Mouse (Mus musculus): ENCODE data around the gene Zfp219.

DNA sequence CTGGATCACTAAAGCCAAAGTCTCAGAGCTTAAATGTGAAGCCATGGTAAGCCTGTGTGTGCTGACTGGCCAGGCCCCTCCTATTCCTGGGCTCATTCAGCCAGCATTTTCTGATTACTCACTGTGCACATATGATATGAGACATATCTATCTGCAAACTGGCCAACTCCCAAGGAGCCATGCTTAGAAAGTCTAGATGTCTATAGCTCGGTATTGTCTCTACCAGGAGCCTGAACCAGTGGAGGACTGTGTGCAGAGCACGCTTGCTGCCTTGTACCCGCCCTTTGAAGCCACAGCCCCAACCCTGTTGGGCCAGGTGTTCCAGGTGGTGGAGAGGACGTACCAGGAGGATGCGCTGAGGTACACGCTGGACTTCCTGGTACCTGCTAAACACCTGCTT is 33.4 kb downstream of the Zfp219 start:
- TF ChIP-seq CTCF (IDR thresholded peaks at IDR 0.05; ENCODE audit: borderline replicate concordance, control insufficient read depth, extremely low read depth, insufficient read depth, low read length, poor library complexity) (no peak), POLR2A (IDR thresholded peaks at IDR 0.05; ENCODE audit: control insufficient read depth, extremely low read depth, insufficient read depth, low read length, poor library complexity) (no peak)
